Mouse (Mus musculus): Measurements from ENCODE around the gene Med12l.

GRCm38 (mm10) chr3:59133189-59133588 is 127.6 kb downstream of the Med12l start:
- TF ChIP-seq CTCF (conservative IDR thresholded peaks at IDR 0.05 in 1 of 2, IDR thresholded peaks at IDR 0.05 in 1 of 2; ENCODE audit: low read depth in 2 of 2, low read length in 2 of 2) (no peak), NELFE (IDR thresholded peaks at IDR 0.05; ENCODE audit: low read depth, low read length) (no peak), ZNF384 (IDR thresholded peaks at IDR 0.05; ENCODE audit: low read depth, low read length) (no peak), MAX (IDR thresholded peaks at IDR 0.05; ENCODE audit: low read length) (no peak), USF1 (IDR thresholded peaks at IDR 0.05; ENCODE audit: low read depth, low read length) (no peak), POLR2A (IDR thresholded peaks at IDR 0.05; ENCODE audit: low read depth, low read length) (no peak), EP300 (IDR thresholded peaks at IDR 0.05; ENCODE audit: low read length) (no peak), IRF4 (IDR thresholded peaks at IDR 0.05; ENCODE audit: low read depth, low read length) (no peak), CHD2 (IDR thresholded peaks at IDR 0.05; ENCODE audit: low read length) (no peak), MXI1 (IDR thresholded peaks at IDR 0.05; ENCODE audit: low read depth, low read length) (no peak), SMC3 (IDR thresholded peaks at IDR 0.05; ENCODE audit: low read depth, low read length) (no peak), RCOR1 (conservative IDR thresholded peaks at IDR 0.05; ENCODE audit: low read depth, low read length) (no peak), CHD1 (IDR thresholded peaks at IDR 0.05; ENCODE audit: low read depth, low read length) (no peak)
